9 mouse cellular contexts compared by ENCODE assay signal in genomic region chr15:80582581-80583495, GRCm38 (mm10). TPM values are rescaled to one million over a fixed set of nuclear protein-coding genes. Genes with fewer than 3 reads are reported as not detected.
A peak's percentile ranks its signal among the peaks of the same experiment; 100 is the strongest.
DNase-seq lines count a peak whose midpoint lies in the region; ATAC-seq lines count a peak whose summit lies in the region.
"Had no signal": no experiment of that assay in that cellular context is flagged by ENCODE, and none has a peak within 500 bp of the region (broad histone marks: within the 10 kb centered on the region; RNA-seq: fewer than 3 reads in every experiment).

No protein-coding gene starts in this region.

- H3K4me1 ChIP-seq in liver, embryonic 12.5 days: peaks cover 11% of the 10 kb centered on the region

- no peak overlapping the region for H3K27ac ChIP-seq in liver, embryonic 12.5 days

- peaks cover 77% of the 10 kb centered on the region for H3K27me3 ChIP-seq in liver, embryonic 12.5 days (replicated peaks)

- H3K9me3 ChIP-seq in liver, embryonic 12.5 days (replicated peaks): no peaks in the 10 kb centered on the region

- no peaks in the 10 kb centered on the region for H3K36me3 ChIP-seq in liver, embryonic 12.5 days

- intact Hi-C loops in left cerebral cortex, postnatal 25 days (cut with DNase I): no loop called here

- H3K4me2 ChIP-seq in liver, embryonic 12.5 days: peak overlapping the region; percentile 38

- peak; percentile 62 for ATAC-seq in liver, embryonic 12.5 days

- peak; percentile 11 to 31 for DNase-seq in urinary bladder, adult 18-20 months (ENCODE audit: low spot score in 2 of 2)
- DNase-seq in urinary bladder, postnatal 10 days (ENCODE audit: low spot score): no peak
- DNase-seq in adrenal gland, postnatal 10 days: peak; percentile 53
- DNase-seq in cerebellum, postnatal 10 days: no peak
- DNase-seq in left cerebral cortex, postnatal 25 days (ENCODE audit: low spot score in 2 of 2): no peak
- no peak for DNase-seq in ovary, adult 18-20 months (ENCODE audit: low spot score)
- DNase-seq: midbrain, embryonic 14.5 days had no signal

- WGBS in liver, embryonic 12.5 days (ENCODE audit: insufficient replicate concordance): 37% methylated on average over 19 of the region's 20 CpGs

- no peak overlapping the region for H3K4me3 ChIP-seq in liver, embryonic 12.5 days

- H3K9ac ChIP-seq in liver, embryonic 12.5 days: no peak overlapping the region; the same call in 1 of the 2 replicates

RNA-seq across cellular contexts. Expression of gene Grap2, which starts 10.4 kb away (rescaled TPM):
- 1 to 10 TPM; 2.9 to 5.1 TPM for total RNA-seq in adrenal gland, postnatal 10 days (2021)
- polyA plus RNA-seq in liver, embryonic 12.5 days (2016; fragmentation: Nextera tagmentation; extraction: Ambion mirVana): 28.9 and 29.0 TPM in 2 replicates
- 1 to 10 TPM in 1 of 2 experiments, under 1 TPM in 1; 0.64 to 1.3 TPM for total RNA-seq in left cerebral cortex, postnatal 25 days (2021)

RNA-seq across cellular contexts. Expression of gene Enthd1, which starts 17.9 kb away (rescaled TPM):
- total RNA-seq in adrenal gland, postnatal 10 days (2021): not detected
- polyA plus RNA-seq in liver, embryonic 12.5 days (2016; fragmentation: Nextera tagmentation; extraction: Ambion mirVana): not detected in 2 replicates
- total RNA-seq in left cerebral cortex, postnatal 25 days (2021): not detected
- polyA plus RNA-seq: midbrain, embryonic 14.5 days; stomach, embryonic 14.5 days had no signal

Comparison
In these comparisons a context has a peak if more than half of its experiments do, and no peak if none do; other contexts are left out.
1. DNase-seq: peak in urinary bladder, adult 18-20 months (2 of 2) and adrenal gland, postnatal 10 days (single experiment); none in urinary bladder, postnatal 10 days (single experiment), cerebellum, postnatal 10 days (0 of 2), left cerebral cortex, postnatal 25 days (0 of 2) and ovary, adult 18-20 months (single experiment).